Mouse (Mus musculus): Measurements from ENCODE around the gene Cyp4f14. TPM values are rescaled to one million over a fixed set of nuclear protein-coding genes. Genes with fewer than 3 reads are reported as not detected.
"Not testable (repeated sequence)": the region's sequence is repeated elsewhere in the genome, so short reads cannot be mapped to it uniquely, and the experiment has no call there.

The Cyp4f14 gene
- polyA plus RNA-seq, 1 experiment from 2014 or later, result not detected

DNA sequence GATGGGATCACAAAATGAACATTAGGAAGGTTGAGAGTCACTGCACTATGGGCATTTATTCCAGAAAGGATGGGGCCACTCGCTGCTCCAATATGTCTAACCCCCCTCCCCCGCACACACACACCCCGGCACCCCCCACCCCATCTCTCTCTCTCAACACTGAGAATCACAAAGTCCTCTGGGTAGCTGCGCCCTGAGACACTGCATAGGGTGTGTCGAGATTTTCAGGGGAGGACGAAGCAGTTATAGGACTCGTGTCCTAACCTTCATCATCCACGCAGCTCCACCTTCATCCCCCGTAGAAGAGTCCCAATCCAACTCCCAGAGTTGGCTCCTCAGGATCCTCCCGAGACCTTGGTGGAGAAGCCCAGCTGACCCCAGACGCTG is 26.3 kb downstream of the Cyp4f14 start:
- peak overlapping the region; percentile 83 for H3K27ac ChIP-seq
- peaks cover 15% of the 10 kb centered on the region for H3K4me1 ChIP-seq
- H3K36me3 ChIP-seq (replicated peaks), result no peaks in the 10 kb centered on the region
- peaks cover 3% of the 10 kb centered on the region; the same call in 1 of the 2 replicates for H3K27me3 ChIP-seq
- WGBS, result 5% methylated on average over 11 of the region's 11 CpGs
- H3K4me3 ChIP-seq (replicated peaks), result peak overlapping the region; percentile 69
- ATAC-seq (ENCODE audit: low FRiP score), result no peak; the same call in 1 of the 2 replicates
- H3K9me3 ChIP-seq, result no peaks in the 10 kb centered on the region
- peak overlapping the region; percentile 82 for H3K9ac ChIP-seq
- peak overlapping the region; percentile 77 for H3K4me2 ChIP-seq

- Histone ChIP-seq H3K9ac (no peak overlapping the region), H3K36me3 (replicated peaks) (0 out of 2 replicates have a peak, but pooled peaks cover 3% of the 10 kb centered on the region), H3K27me3 (no peaks in the 10 kb centered on the region), H3K9me3 (no peaks in the 10 kb centered on the region), H3K27ac (no peak overlapping the region), H3K4me1 (peaks cover 15% of the 10 kb centered on the region), H3K4me2 (no peak overlapping the region), H3K4me3 (replicated peaks) (no peak overlapping the region)
- WGBS, result 91% methylated on average over 6 of the region's 6 CpGs
- ATAC-seq (ENCODE audit: low FRiP score), result no peak
Observed at GRCm38 (mm10) chr17:32889611-32890010, 27.5 kb downstream of the Cyp4f14 start.

GRCm38 (mm10) chr17:32880320-32881218 is 36.6 kb downstream of the Cyp4f14 start:
- H3K9ac ChIP-seq, result no peak overlapping the region
- peaks cover 49% of the 10 kb centered on the region for H3K36me3 ChIP-seq (replicated peaks)
- H3K4me2 ChIP-seq, result no peak overlapping the region
- H3K27ac ChIP-seq, result no peak overlapping the region
- no peak overlapping the region for H3K4me3 ChIP-seq (replicated peaks)
- ATAC-seq (ENCODE audit: low FRiP score), result no peak
- H3K4me1 ChIP-seq, result no peaks in the 10 kb centered on the region
- peaks cover 13% of the 10 kb centered on the region for H3K27me3 ChIP-seq
- no peaks in the 10 kb centered on the region for H3K9me3 ChIP-seq
- WGBS, result 93% methylated on average over 14 of the region's 14 CpGs

DNA sequence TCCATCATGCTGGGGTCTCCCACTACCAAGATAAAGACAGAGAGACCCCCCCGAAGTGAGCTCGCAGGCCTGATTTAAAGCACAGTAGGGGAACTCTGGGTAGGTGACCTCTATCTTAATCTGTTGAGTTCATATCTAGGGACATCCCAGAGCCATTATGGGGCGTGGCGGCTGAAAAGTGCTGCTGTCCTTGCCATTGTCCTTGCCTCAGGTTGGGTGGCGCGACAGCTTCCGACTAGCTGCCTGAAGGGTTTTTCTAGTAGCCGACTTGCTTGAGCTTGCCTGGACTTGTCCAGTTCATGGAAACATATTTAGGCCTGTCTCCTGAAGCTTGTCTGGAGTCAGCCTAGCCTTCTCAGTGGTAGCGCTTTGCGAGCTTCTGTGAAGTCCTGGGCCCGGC is 38.4 kb downstream of the Cyp4f14 start:
- Histone ChIP-seq H3K36me3 (replicated peaks) (peaks cover 38% of the 10 kb centered on the region), H3K27me3 (peaks cover 13% of the 10 kb centered on the region), H3K27ac (no peak overlapping the region), H3K9me3 (no peaks in the 10 kb centered on the region), H3K4me2 (no peak overlapping the region), H3K9ac (no peak overlapping the region), H3K4me1 (no peaks in the 10 kb centered on the region), H3K4me3 (replicated peaks) (no peak overlapping the region)
- 94% methylated on average over 11 of the region's 11 CpGs for WGBS
- no peak for ATAC-seq (ENCODE audit: low FRiP score)

GRCm38 (mm10) chr17:32877471-32878171 is 39.5 kb downstream of the Cyp4f14 start:
- Histone ChIP-seq H3K9me3 (no peaks in the 10 kb centered on the region), H3K9ac (no peak overlapping the region), H3K4me1 (no peaks in the 10 kb centered on the region), H3K27me3 (peaks cover 13% of the 10 kb centered on the region), H3K4me2 (no peak overlapping the region), H3K27ac (no peak overlapping the region), H3K4me3 (replicated peaks) (no peak overlapping the region), H3K36me3 (replicated peaks) (peaks cover 26% of the 10 kb centered on the region)
- ATAC-seq (ENCODE audit: low FRiP score), result no peak
- 19% methylated on average over 22 of the region's 22 CpGs for WGBS

GRCm38 (mm10) chr17:32872696-32873095 is 44.4 kb downstream of the Cyp4f14 start:
- Histone ChIP-seq H3K36me3 (replicated peaks) (no peaks in the 10 kb centered on the region), H3K4me2 (no peak overlapping the region), H3K27me3 (peaks cover 11% of the 10 kb centered on the region), H3K4me3 (replicated peaks) (no peak overlapping the region), H3K4me1 (no peaks in the 10 kb centered on the region), H3K9me3 (0 out of 2 replicates have a peak, but pooled peaks cover 4% of the 10 kb centered on the region), H3K27ac (no peak overlapping the region), H3K9ac (no peak overlapping the region)
- WGBS, result 71% methylated on average over 5 of the region's 5 CpGs
- ATAC-seq (ENCODE audit: low FRiP score), result no peak

DNA sequence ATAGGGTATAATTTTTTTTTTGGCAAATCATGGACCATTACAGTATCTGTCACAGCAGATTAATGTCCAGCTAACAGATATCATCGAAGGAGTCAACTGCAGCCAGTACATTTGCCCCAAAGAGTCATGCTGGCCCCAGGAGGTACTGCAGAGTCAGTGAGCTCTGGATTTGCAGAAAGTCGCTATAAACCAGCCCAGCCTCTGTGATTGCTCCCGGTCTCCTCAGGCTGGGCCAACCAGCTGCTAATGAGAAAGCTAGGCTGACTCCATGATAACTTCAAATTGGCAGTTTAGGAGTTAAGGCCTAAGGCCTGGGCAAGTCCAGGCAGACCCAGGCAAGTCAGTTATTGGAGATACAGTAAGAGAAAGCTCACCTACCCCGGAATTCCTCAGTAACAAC is 45.1 kb downstream of the Cyp4f14 start:
- no peak overlapping the region for H3K27ac ChIP-seq
- H3K36me3 ChIP-seq (replicated peaks), result no peaks in the 10 kb centered on the region
- H3K4me1 ChIP-seq, result no peaks in the 10 kb centered on the region
- 0 out of 2 replicates have a peak, but pooled peaks cover 4% of the 10 kb centered on the region for H3K9me3 ChIP-seq
- peaks cover 6% of the 10 kb centered on the region; the same call in 1 of the 2 replicates for H3K27me3 ChIP-seq
- no peak overlapping the region for H3K9ac ChIP-seq
- H3K4me2 ChIP-seq, result no peak overlapping the region
- ATAC-seq (ENCODE audit: low FRiP score), result no peak
- H3K4me3 ChIP-seq (replicated peaks), result no peak overlapping the region
- WGBS, result 80% methylated on average over 4 of the region's 4 CpGs

GRCm38 (mm10) chr17:32871483-32871882 is 45.7 kb downstream of the Cyp4f14 start:
- WGBS, result 95% methylated on average over 1 of the region's 1 CpGs

GRCm38 (mm10) chr17:32867266-32867665 is 49.9 kb downstream of the Cyp4f14 start:
- WGBS, result 72% methylated on average over 4 of the region's 7 CpGs
- H3K9ac ChIP-seq; H3K4me3 ChIP-seq (replicated peaks); H3K27ac ChIP-seq; H3K9me3 ChIP-seq; ATAC-seq (ENCODE audit: low FRiP score); H3K27me3 ChIP-seq; H3K36me3 ChIP-seq (replicated peaks); H3K4me1 ChIP-seq; H3K4me2 ChIP-seq: not testable (repeated sequence)

More at GRCm38 (mm10) chr17:32871483-32871882, 45.7 kb downstream of the Cyp4f14 start:
- H3K4me3 ChIP-seq (replicated peaks), result no peak overlapping the region
- H3K4me2 ChIP-seq, result no peak overlapping the region
- no peaks in the 10 kb centered on the region for H3K4me1 ChIP-seq
- ATAC-seq (ENCODE audit: low FRiP score), result no peak
- 0 out of 2 replicates have a peak, but pooled peaks cover 1% of the 10 kb centered on the region for H3K27me3 ChIP-seq
- H3K27ac ChIP-seq, result no peak overlapping the region
- H3K9ac ChIP-seq, result no peak overlapping the region
- 0 out of 2 replicates have a peak, but pooled peaks cover 4% of the 10 kb centered on the region for H3K9me3 ChIP-seq
- H3K36me3 ChIP-seq (replicated peaks), result no peaks in the 10 kb centered on the region

GRCm38 (mm10) chr17:32856713-32857112 is 60.4 kb downstream of the Cyp4f14 start:
- H3K27ac ChIP-seq; H3K36me3 ChIP-seq (replicated peaks); H3K9me3 ChIP-seq; H3K27me3 ChIP-seq; H3K9ac ChIP-seq; H3K4me3 ChIP-seq (replicated peaks); H3K4me2 ChIP-seq; H3K4me1 ChIP-seq; ATAC-seq (ENCODE audit: low FRiP score): not testable (repeated sequence)
- WGBS, result 66% methylated on average over 3 of the region's 6 CpGs

All from forebrain, embryonic 12.5 days (tissue).